8 mouse cellular contexts compared by ENCODE assay signal in genomic region chr2:102077554-102077953, GRCm38 (mm10).
DNase-seq lines count a peak whose midpoint lies in the region.

No protein-coding gene starts in this region.

- peak; percentile 65 for DNase-seq in gastrocnemius, adult 18-20 months (ENCODE audit: low spot score)
- no peak for DNase-seq in gastrocnemius, postnatal 25 days
- DNase-seq in NIH3T3 (ENCODE audit: low read depth) = peak; percentile 79
- peak; percentile 87 for DNase-seq in cerebellum, adult 8-10 months
- peak; percentile 53 to 95 for DNase-seq in frontal cortex, adult 2 months (ENCODE audit: extremely low spot score in 1 of 2, low spot score in 1 of 2)
- peak; percentile 46 for DNase-seq in large intestine, adult 2 months (ENCODE audit: low read depth, low spot score)
- DNase-seq in lung, postnatal 14 days = peak; percentile 81
- DNase-seq in spleen, adult 12 weeks (ENCODE audit: low spot score) = peak; percentile 32

- WGBS in large intestine, adult 2 months = 39% methylated on average over 4 of the region's 4 CpGs
